Comparison of ENCODE assay signal across 24 mouse cellular contexts in the genomic region with DNA sequence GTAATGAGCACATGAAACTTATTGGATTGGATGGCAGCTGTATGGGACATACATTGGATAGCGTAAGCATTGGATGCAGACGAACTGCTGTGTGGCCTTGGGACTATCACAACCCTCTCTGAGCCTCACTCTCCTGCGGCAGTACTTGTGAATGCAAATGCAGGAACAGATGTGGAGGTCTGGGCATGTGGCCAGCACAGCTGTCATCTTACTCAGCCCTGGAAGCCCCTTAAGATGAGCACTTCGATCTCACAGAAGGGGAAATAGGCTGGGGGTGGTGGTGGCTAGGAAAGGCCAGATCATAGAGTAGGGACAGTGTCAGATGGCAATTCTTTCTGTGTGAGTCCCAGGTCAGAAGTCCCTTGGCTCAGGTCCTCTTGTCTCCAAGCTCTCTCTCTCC. TPM values are rescaled to one million over a fixed set of nuclear protein-coding genes. Genes with fewer than 3 reads are reported as not detected.
DNase-seq lines count a peak whose midpoint lies in the region; ATAC-seq and TF ChIP-seq lines count a peak whose summit lies in the region.
"Had no signal": no experiment of that assay in that cellular context is flagged by ENCODE, and none has a peak within 500 bp of the region (broad histone marks: within the 10 kb centered on the region; RNA-seq: fewer than 3 reads in every experiment).

No protein-coding gene starts in this region.

- no peak for ATAC-seq in forebrain, embryonic 14.5 days
- ATAC-seq in forebrain, embryonic 13.5 days, result no peak
- peak; percentile 34; the same call in 1 of the 2 replicates for ATAC-seq in limb, embryonic 14.5 days (ENCODE audit: low FRiP score, low read depth)
- no peak for ATAC-seq in hindbrain, embryonic 16.5 days
- ATAC-seq: CD4-positive, CD25-positive, alpha-beta regulatory T cell, adult 4 months; forebrain, embryonic 15.5 days; intestine, embryonic 16.5 days had no signal

- peaks cover 24% of the 10 kb centered on the region for H3K27me3 ChIP-seq in forebrain, embryonic 14.5 days (replicated peaks; ENCODE audit: control insufficient read depth, insufficient read depth, low read length)
- H3K27me3 ChIP-seq in forebrain, embryonic 13.5 days, result peaks cover 35% of the 10 kb centered on the region
- peaks cover 26% of the 10 kb centered on the region for H3K27me3 ChIP-seq in limb, embryonic 14.5 days (ENCODE audit: control insufficient read depth, insufficient read depth, low read length)
- peaks cover 40% of the 10 kb centered on the region for H3K27me3 ChIP-seq in limb, embryonic 10.5 days (ENCODE audit: low read depth, poor library complexity, severe bottlenecking)
- H3K27me3 ChIP-seq in MEL (ENCODE audit: control insufficient read depth in 1 of 2, insufficient read depth in 2 of 2, low read length in 2 of 2), result no peaks in the 10 kb centered on the region
- H3K27me3 ChIP-seq in hindbrain, embryonic 16.5 days (replicated peaks; ENCODE audit: control insufficient read depth, insufficient read depth, low read length), result peaks cover 16% of the 10 kb centered on the region

- WGBS in forebrain, embryonic 14.5 days, result 81% methylated on average over 4 of the region's 4 CpGs
- 79% methylated on average over 4 of the region's 4 CpGs for WGBS in forebrain, embryonic 13.5 days
- 67% methylated on average over 4 of the region's 4 CpGs for WGBS in limb, embryonic 14.5 days
- 90% methylated on average over 4 of the region's 4 CpGs for WGBS in limb, embryonic 10.5 days
- WGBS in hindbrain, embryonic 16.5 days, result 69% methylated on average over 4 of the region's 4 CpGs

- no peak for TF ChIP-seq EP300 in MEL (IDR thresholded peaks at IDR 0.05; ENCODE audit: low read depth in 1 of 2, low read length in 2 of 2)

- H3K4me3 ChIP-seq in forebrain, embryonic 14.5 days (ENCODE audit: low read depth, low read length), result no peak overlapping the region
- no peak overlapping the region for H3K4me3 ChIP-seq in forebrain, embryonic 13.5 days
- H3K4me3 ChIP-seq in limb, embryonic 14.5 days (replicated peaks; ENCODE audit: low read length), result no peak overlapping the region
- no peak overlapping the region for H3K4me3 ChIP-seq in limb, embryonic 10.5 days
- no peak overlapping the region for H3K4me3 ChIP-seq in MEL (ENCODE audit: control insufficient read depth in 1 of 2, insufficient read depth in 1 of 2, low read depth in 2 of 2, low read length in 2 of 2)
- H3K4me3 ChIP-seq in hindbrain, embryonic 16.5 days (ENCODE audit: low read length), result no peak overlapping the region
- H3K4me3 ChIP-seq: embryonic facial prominence, embryonic 13.5 days; forebrain, embryonic 15.5 days; hindbrain, embryonic 13.5 days had no signal

- H3K27ac ChIP-seq in forebrain, embryonic 14.5 days (ENCODE audit: low read depth, low read length), result no peak overlapping the region
- H3K27ac ChIP-seq in forebrain, embryonic 13.5 days, result no peak overlapping the region
- H3K27ac ChIP-seq in limb, embryonic 14.5 days (replicated peaks; ENCODE audit: low read depth, low read length), result no peak overlapping the region
- H3K27ac ChIP-seq in limb, embryonic 10.5 days, result no peak overlapping the region
- H3K27ac ChIP-seq in MEL (ENCODE audit: control insufficient read depth, low read depth, low read length), result no peak overlapping the region
- H3K27ac ChIP-seq in hindbrain, embryonic 16.5 days (ENCODE audit: low read depth, low read length), result no peak overlapping the region
- H3K27ac ChIP-seq: embryonic facial prominence, embryonic 13.5 days; forebrain, embryonic 15.5 days; hindbrain, embryonic 13.5 days had no signal

- no peak for TF ChIP-seq CTCF in MEL (IDR thresholded peaks at IDR 0.05 in 2 of 3, conservative IDR thresholded peaks at IDR 0.05 in 1 of 3; ENCODE audit: control insufficient read depth in 1 of 3, insufficient read depth in 1 of 3, low read depth in 2 of 3, low read length in 3 of 3, poor library complexity in 1 of 3, severe bottlenecking in 1 of 3)

- no peaks in the 10 kb centered on the region for H3K79me2 ChIP-seq in MEL (ENCODE audit: control insufficient read depth, insufficient read depth, low read length, poor library complexity)

- no peak overlapping the region for H3K4me2 ChIP-seq in forebrain, embryonic 14.5 days (ENCODE audit: low read length)
- no peak overlapping the region for H3K4me2 ChIP-seq in forebrain, embryonic 13.5 days
- no peak overlapping the region for H3K4me2 ChIP-seq in limb, embryonic 14.5 days (replicated peaks; ENCODE audit: low read depth, low read length, severe bottlenecking)
- no peak overlapping the region for H3K4me2 ChIP-seq in hindbrain, embryonic 16.5 days (ENCODE audit: low read length)
- H3K4me2 ChIP-seq: embryonic facial prominence, embryonic 13.5 days; forebrain, embryonic 15.5 days; hindbrain, embryonic 13.5 days had no signal

- TF ChIP-seq RAD21 in MEL (IDR thresholded peaks at IDR 0.05; ENCODE audit: low read depth, low read length), result no peak

- H3K9me3 ChIP-seq in forebrain, embryonic 14.5 days (replicated peaks; ENCODE audit: control insufficient read depth, low read length), result no peaks in the 10 kb centered on the region
- no peaks in the 10 kb centered on the region; the same call in 1 of the 2 replicates for H3K9me3 ChIP-seq in forebrain, embryonic 13.5 days (replicated peaks)
- no peaks in the 10 kb centered on the region for H3K9me3 ChIP-seq in limb, embryonic 14.5 days (ENCODE audit: control insufficient read depth, low read length)
- H3K9me3 ChIP-seq in limb, embryonic 10.5 days (replicated peaks), result no peaks in the 10 kb centered on the region
- no peaks in the 10 kb centered on the region for H3K9me3 ChIP-seq in MEL (replicated peaks; ENCODE audit: insufficient read depth, low read length)
- H3K9me3 ChIP-seq in hindbrain, embryonic 16.5 days (ENCODE audit: control insufficient read depth, low read length), result no peaks in the 10 kb centered on the region
- H3K9me3 ChIP-seq: forebrain, embryonic 15.5 days; hindbrain, embryonic 13.5 days had no signal

- H3K9ac ChIP-seq in forebrain, embryonic 14.5 days (ENCODE audit: low read length), result no peak overlapping the region
- H3K9ac ChIP-seq in forebrain, embryonic 13.5 days, result no peak overlapping the region
- no peak overlapping the region for H3K9ac ChIP-seq in limb, embryonic 14.5 days (ENCODE audit: low read depth, low read length, severe bottlenecking)
- H3K9ac ChIP-seq in MEL (ENCODE audit: control insufficient read depth, low read depth, low read length, poor library complexity, severe bottlenecking), result no peak overlapping the region
- no peak overlapping the region for H3K9ac ChIP-seq in hindbrain, embryonic 16.5 days (ENCODE audit: low read depth, low read length)
- H3K9ac ChIP-seq: embryonic facial prominence, embryonic 13.5 days; forebrain, embryonic 15.5 days; hindbrain, embryonic 13.5 days had no signal

- H3K36me3 ChIP-seq in forebrain, embryonic 14.5 days (ENCODE audit: control insufficient read depth, insufficient read depth, low read length), result no peaks in the 10 kb centered on the region
- no peaks in the 10 kb centered on the region for H3K36me3 ChIP-seq in forebrain, embryonic 13.5 days (ENCODE audit: poor library complexity, severe bottlenecking)
- no peaks in the 10 kb centered on the region for H3K36me3 ChIP-seq in limb, embryonic 14.5 days (ENCODE audit: control insufficient read depth, insufficient read depth, low read length)
- H3K36me3 ChIP-seq in limb, embryonic 10.5 days, result no peaks in the 10 kb centered on the region
- H3K36me3 ChIP-seq in MEL (ENCODE audit: control insufficient read depth in 1 of 2, insufficient read depth in 2 of 2, low read length in 2 of 2), result no peaks in the 10 kb centered on the region
- H3K36me3 ChIP-seq in hindbrain, embryonic 16.5 days (ENCODE audit: control insufficient read depth, insufficient read depth, low read length), result no peaks in the 10 kb centered on the region
- H3K36me3 ChIP-seq: embryonic facial prominence, embryonic 13.5 days; forebrain, embryonic 15.5 days; G1E; hindbrain, embryonic 13.5 days had no signal

- peak; percentile 9 for DNase-seq in forebrain, embryonic 14.5 days (ENCODE audit: low spot score)
- peak; percentile 55 for DNase-seq in limb, embryonic 14.5 days (ENCODE audit: low spot score)
- no peak for DNase-seq in limb, embryonic 10.5 days (ENCODE audit: low spot score)
- DNase-seq in MEL (ENCODE audit: low read depth, low spot score), result peak; percentile 36
- DNase-seq in adrenal gland, postnatal 4 days (ENCODE audit: low spot score in 2 of 2), result no peak
- DNase-seq: adrenal gland, adult 2 months; adrenal gland, postnatal 25 days; B cell, adult 2 months; cerebellum, adult 11 months; cerebellum, adult 8-10 months; cerebellum, postnatal 25 days; gastrocnemius, postnatal 36 days; heart, adult 11 months had no signal

- no peak for TF ChIP-seq POLR2A in limb, embryonic 14.5 days (IDR thresholded peaks at IDR 0.05; ENCODE audit: borderline replicate concordance, extremely low read depth, insufficient read depth, insufficient read length)
- no peak for TF ChIP-seq POLR2A in MEL (IDR thresholded peaks at IDR 0.05; ENCODE audit: control insufficient read depth in 1 of 2, insufficient read depth in 1 of 2, low read depth in 1 of 2, low read length in 2 of 2, poor library complexity in 1 of 2)

- H3K4me1 ChIP-seq in forebrain, embryonic 14.5 days (ENCODE audit: control insufficient read depth, insufficient read depth, low read length), result peaks cover 4% of the 10 kb centered on the region; the same call in 1 of the 2 replicates
- peaks cover 7% of the 10 kb centered on the region for H3K4me1 ChIP-seq in forebrain, embryonic 13.5 days
- peaks cover 3% of the 10 kb centered on the region; the same call in 1 of the 2 replicates for H3K4me1 ChIP-seq in limb, embryonic 14.5 days (ENCODE audit: control insufficient read depth, insufficient read depth, low read length)
- H3K4me1 ChIP-seq in limb, embryonic 10.5 days, result peaks cover 13% of the 10 kb centered on the region
- no peaks in the 10 kb centered on the region for H3K4me1 ChIP-seq in MEL (ENCODE audit: control insufficient read depth in 1 of 2, insufficient read depth in 2 of 2, low read length in 2 of 2)
- H3K4me1 ChIP-seq in hindbrain, embryonic 16.5 days (ENCODE audit: control insufficient read depth, insufficient read depth, low read depth, low read length), result peaks cover 6% of the 10 kb centered on the region

RNA-seq across cellular contexts. Expression of gene Bmp8a, which starts 5.4 kb away (rescaled TPM):
- polyA plus RNA-seq in forebrain, embryonic 14.5 days (2014; fragmentation: Nextera tagmentation; extraction: Ambion mirVana), result 0.09 TPM in 1 of 2 replicates, not detected in the other
- polyA plus RNA-seq in forebrain, embryonic 13.5 days (2015; fragmentation: Nextera tagmentation; extraction: Ambion mirVana), result not detected in 2 replicates
- polyA plus RNA-seq in limb, embryonic 14.5 days (2012; rRNA removed), result 1.4 and 1.6 TPM in 2 replicates
- 1.8 and 1.9 TPM in 2 replicates for polyA plus RNA-seq in limb, embryonic 14.5 days (2014; fragmentation: Nextera tagmentation; extraction: Ambion mirVana)
- polyA plus RNA-seq in limb, embryonic 10.5 days (2016; fragmentation: Nextera tagmentation; extraction: Ambion mirVana), result 0.19 and 0.24 TPM in 2 replicates
- 0.19 and 0.23 TPM in 2 replicates for total RNA-seq in MEL (2012; rRNA removed)
- polyA plus RNA-seq in MEL (2012; ENCODE audit: insufficient read depth in 1 of 2, insufficient read length in 2 of 2, low read depth in 1 of 2, low replicate concordance in 2 of 2, missing spikeins in 1 of 2), result under 1 TPM in 1 of 2 experiments, not detected in 1; 0.43 TPM
- not detected for total RNA-seq in adrenal gland, postnatal 4 days (2021)
- polyA plus RNA-seq in hindbrain, embryonic 16.5 days (2015; fragmentation: Nextera tagmentation; extraction: Ambion mirVana), result 0.22 and 0.26 TPM in 2 replicates
- total RNA-seq: adrenal gland, postnatal 25 days; hematopoietic stem cell, adult 5-6 weeks had no signal
- polyA plus RNA-seq: CD4-positive, CD25-positive, alpha-beta regulatory T cell, adult 4 months; heart, embryonic 14.5 days had no signal

RNA-seq across cellular contexts. Expression of gene Oxct2a, which starts 14.3 kb away (rescaled TPM):
- polyA plus RNA-seq in forebrain, embryonic 14.5 days (2014; fragmentation: Nextera tagmentation; extraction: Ambion mirVana), result not detected in 2 replicates
- not detected in 2 replicates for polyA plus RNA-seq in forebrain, embryonic 13.5 days (2015; fragmentation: Nextera tagmentation; extraction: Ambion mirVana)
- polyA plus RNA-seq in limb, embryonic 14.5 days (2012; rRNA removed), result 0.20 and 0.21 TPM in 2 replicates
- polyA plus RNA-seq in limb, embryonic 14.5 days (2014; fragmentation: Nextera tagmentation; extraction: Ambion mirVana), result not detected in 2 replicates
- polyA plus RNA-seq in limb, embryonic 10.5 days (2016; fragmentation: Nextera tagmentation; extraction: Ambion mirVana), result not detected in 2 replicates
- total RNA-seq in MEL (2012; rRNA removed), result not detected in 2 replicates
- polyA plus RNA-seq in MEL (2012; ENCODE audit: insufficient read depth in 1 of 2, insufficient read length in 2 of 2, low read depth in 1 of 2, low replicate concordance in 2 of 2, missing spikeins in 1 of 2), result under 1 TPM in 1 of 2 experiments, not detected in 1; 0.04 TPM
- not detected for total RNA-seq in adrenal gland, postnatal 4 days (2021)
- polyA plus RNA-seq in hindbrain, embryonic 16.5 days (2015; fragmentation: Nextera tagmentation; extraction: Ambion mirVana), result 0.12 and 0.14 TPM in 2 replicates
- total RNA-seq: adrenal gland, adult 2 months; adrenal gland, postnatal 25 days; heart, postnatal 10 days; hematopoietic stem cell, adult 5-6 weeks had no signal
- polyA plus RNA-seq: adrenal gland, adult 2 months; CD4-positive, CD25-positive, alpha-beta regulatory T cell, adult 4 months; embryonic facial prominence, embryonic 13.5 days; forebrain, embryonic 15.5 days; G1E; heart, embryonic 14.5 days; hindbrain, embryonic 13.5 days; intestine, embryonic 16.5 days had no signal

Comparison
In these comparisons a context has a peak if more than half of its experiments do, and no peak if none do; other contexts are left out.
1. DNase-seq: peak in forebrain, embryonic 14.5 days (single experiment), limb, embryonic 14.5 days (single experiment) and MEL (single experiment); none in limb, embryonic 10.5 days (single experiment) and adrenal gland, postnatal 4 days (0 of 2).